ENCODE assay signal across 22 mouse cellular contexts in the genomic region with DNA sequence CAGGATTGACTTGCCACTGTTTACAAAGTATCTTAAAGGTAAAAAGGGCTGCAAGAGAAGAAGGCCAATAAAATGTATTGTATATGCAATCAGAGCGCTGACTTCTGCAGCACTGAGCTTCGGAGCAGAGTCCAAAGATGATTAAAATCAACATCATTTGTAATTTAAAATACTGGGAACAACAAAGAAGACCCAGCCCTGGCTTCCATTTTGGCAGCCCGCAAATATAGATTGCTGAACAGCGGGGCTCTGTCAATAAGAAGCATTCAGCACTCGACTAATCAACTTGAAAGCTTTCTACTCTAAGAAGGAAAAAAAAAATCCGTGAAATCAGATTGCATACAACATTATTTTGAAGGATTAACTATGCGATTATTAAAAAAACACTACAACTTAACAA.
DNase-seq lines count a peak whose midpoint lies in the region; ATAC-seq and TF ChIP-seq lines count a peak whose summit lies in the region.
"Had no signal": no experiment of that assay in that cellular context is flagged by ENCODE, and none has a peak within 500 bp of the region (broad histone marks: within the 10 kb centered on the region; RNA-seq: fewer than 3 reads in every experiment).

No protein-coding gene starts in this region.

- WGBS in hindbrain, embryonic 15.5 days, result 30% methylated on average over 7 of the region's 7 CpGs
- 42% methylated on average over 7 of the region's 7 CpGs for WGBS in hindbrain, embryonic 12.5 days
- whole genome bisulfite sequencing in midbrain, embryonic 13.5 days, result 16% methylated on average over 7 of the region's 7 CpGs
- 88% methylated on average over 7 of the region's 7 CpGs for WGBS in thymus, adult 2 months

- no peak overlapping the region for H3K27ac ChIP-seq in hindbrain, embryonic 15.5 days (replicated peaks)
- H3K27ac ChIP-seq in hindbrain, embryonic 12.5 days, result no peak overlapping the region
- H3K27ac ChIP-seq in midbrain, embryonic 13.5 days, result 0 out of 2 replicates have a peak overlapping the region, but pooled peaks have one; percentile 21
- H3K27ac ChIP-seq in thymus, adult 2 months (ENCODE audit: control insufficient read depth, insufficient read depth, low read length), result no peak overlapping the region
- H3K27ac ChIP-seq: embryonic facial prominence, embryonic 15.5 days; gastrocnemius, adult 2 months; heart, adult 2 months; liver, embryonic 12.5 days had no signal

- H3K9ac ChIP-seq in hindbrain, embryonic 15.5 days, result no peak overlapping the region
- no peak overlapping the region for H3K9ac ChIP-seq in hindbrain, embryonic 12.5 days
- H3K9ac ChIP-seq in midbrain, embryonic 13.5 days (replicated peaks), result no peak overlapping the region
- H3K9ac ChIP-seq: embryonic facial prominence, embryonic 15.5 days; liver, embryonic 12.5 days; liver, postnatal 0 days had no signal

- no peak for ATAC-seq in hindbrain, embryonic 15.5 days (ENCODE audit: low FRiP score, low read depth)
- ATAC-seq in hindbrain, embryonic 12.5 days (ENCODE audit: low FRiP score), result no peak
- ATAC-seq in midbrain, embryonic 13.5 days, result peak; percentile 34; the same call in 1 of the 2 replicates
- ATAC-seq: activated CD4-positive, CD25-positive, alpha-beta regulatory T cell, adult 4 months; forebrain, embryonic 14.5 days; intestine, postnatal 0 days; liver, embryonic 12.5 days; liver, postnatal 0 days had no signal

- DNase-seq in embryo, embryonic 11 days, result peak; percentile 18
- DNase-seq in embryo, embryonic 10 days (ENCODE audit: low spot score), result no peak
- DNase-seq in brain, embryonic 14.5 days (ENCODE audit: low read depth), result peak; percentile 64
- no peak for DNase-seq in thymus, adult 2 months
- no peak for DNase-seq in gastrocnemius, postnatal 25 days
- DNase-seq: adrenal gland, adult 2 months; cerebellum, adult 9-10 months; gastrocnemius, adult 2 months; heart, adult 2 months; kidney, adult 9 months; kidney, postnatal 36 days; liver, postnatal 0 days; lung, postnatal 36 days had no signal

- no peaks in the 10 kb centered on the region for H3K4me1 ChIP-seq in hindbrain, embryonic 15.5 days (replicated peaks)
- H3K4me1 ChIP-seq in hindbrain, embryonic 12.5 days, result no peaks in the 10 kb centered on the region
- H3K4me1 ChIP-seq in midbrain, embryonic 13.5 days (replicated peaks), result 0 out of 2 replicates have a peak, but pooled peaks cover 4% of the 10 kb centered on the region
- H3K4me1 ChIP-seq in thymus, adult 2 months (replicated peaks; ENCODE audit: control insufficient read depth, insufficient read depth, low read length), result no peaks in the 10 kb centered on the region
- H3K4me1 ChIP-seq: embryonic facial prominence, embryonic 15.5 days; liver, embryonic 12.5 days had no signal

- H3K36me3 ChIP-seq in hindbrain, embryonic 15.5 days, result no peaks in the 10 kb centered on the region
- H3K36me3 ChIP-seq in hindbrain, embryonic 12.5 days, result no peaks in the 10 kb centered on the region
- no peaks in the 10 kb centered on the region for H3K36me3 ChIP-seq in midbrain, embryonic 13.5 days
- no peaks in the 10 kb centered on the region for H3K36me3 ChIP-seq in thymus, adult 2 months (ENCODE audit: control insufficient read depth, insufficient read depth, low read length)
- H3K36me3 ChIP-seq: embryonic facial prominence, embryonic 15.5 days; liver, embryonic 12.5 days had no signal

- no peaks in the 10 kb centered on the region for H3K27me3 ChIP-seq in hindbrain, embryonic 15.5 days
- no peaks in the 10 kb centered on the region for H3K27me3 ChIP-seq in hindbrain, embryonic 12.5 days
- H3K27me3 ChIP-seq in midbrain, embryonic 13.5 days, result no peaks in the 10 kb centered on the region
- H3K27me3 ChIP-seq in thymus, adult 2 months (ENCODE audit: control insufficient read depth, insufficient read depth, low read length), result no peaks in the 10 kb centered on the region
- H3K27me3 ChIP-seq: CH12.LX; embryonic facial prominence, embryonic 15.5 days; liver, embryonic 12.5 days had no signal

- TF ChIP-seq POLR2A in brain, embryonic 14.5 days (IDR thresholded peaks at IDR 0.05; ENCODE audit: borderline replicate concordance, extremely low read depth, insufficient read depth, insufficient read length, poor library complexity, severe bottlenecking), result no peak
- TF ChIP-seq POLR2A in thymus, adult 2 months (IDR thresholded peaks at IDR 0.05; ENCODE audit: control insufficient read depth, extremely low read depth, insufficient read depth, low read length, poor library complexity), result no peak

- no peak overlapping the region for H3K4me3 ChIP-seq in hindbrain, embryonic 15.5 days
- no peak overlapping the region for H3K4me3 ChIP-seq in hindbrain, embryonic 12.5 days
- no peak overlapping the region for H3K4me3 ChIP-seq in midbrain, embryonic 13.5 days (replicated peaks)
- no peak overlapping the region for H3K4me3 ChIP-seq in thymus, adult 2 months (ENCODE audit: control insufficient read depth, insufficient read depth, low read length)
- H3K4me3 ChIP-seq: embryonic facial prominence, embryonic 15.5 days; gastrocnemius, adult 2 months; heart, adult 2 months; liver, embryonic 12.5 days had no signal

- H3K9me3 ChIP-seq in hindbrain, embryonic 15.5 days, result no peaks in the 10 kb centered on the region
- no peaks in the 10 kb centered on the region for H3K9me3 ChIP-seq in hindbrain, embryonic 12.5 days (replicated peaks)
- no peaks in the 10 kb centered on the region for H3K9me3 ChIP-seq in midbrain, embryonic 13.5 days
- H3K9me3 ChIP-seq: embryonic facial prominence, embryonic 15.5 days; liver, embryonic 12.5 days had no signal

- H3K4me2 ChIP-seq in hindbrain, embryonic 15.5 days, result peak overlapping the region; percentile 31; the same call in 1 of the 2 replicates
- H3K4me2 ChIP-seq in hindbrain, embryonic 12.5 days (replicated peaks), result no peak overlapping the region
- H3K4me2 ChIP-seq in midbrain, embryonic 13.5 days (replicated peaks), result peak overlapping the region; percentile 31
- H3K4me2 ChIP-seq: embryonic facial prominence, embryonic 15.5 days; liver, embryonic 12.5 days had no signal

- TF ChIP-seq CTCF in brain, embryonic 14.5 days (IDR thresholded peaks at IDR 0.05; ENCODE audit: borderline replicate concordance, extremely low read depth, insufficient read depth, insufficient read length), result no peak
- no peak for TF ChIP-seq CTCF in thymus, adult 2 months (IDR thresholded peaks at IDR 0.05; ENCODE audit: borderline replicate concordance, control insufficient read depth, extremely low read depth, insufficient read depth, low read length, poor library complexity)

Comparison
In these comparisons a context has a peak if more than half of its experiments do, and no peak if none do; other contexts are left out.
1. DNase-seq: peak in embryo, embryonic 11 days (single experiment) and brain, embryonic 14.5 days (single experiment); none in embryo, embryonic 10 days (single experiment), thymus, adult 2 months (single experiment) and gastrocnemius, postnatal 25 days (single experiment).